Mouse (Mus musculus) testis, adult 10 weeks (tissue): ENCODE results near the gene Ubl5. TPM values are rescaled to one million over a fixed set of nuclear protein-coding genes. Genes with fewer than 3 reads are reported as not detected.

Source experiments
- polyA plus RNA-seq: library from polyadenylated mRNA; stranded (reverse); fragments of 350-450 nt; fragmentation: Illumina TruSeq; extraction: RNeasy Lipid Tissue Mini Kit (QIAGEN cat#74804); gene quantifications from one replicate; pipeline ENCODE4 v1.2.3, GENCODE M21; 2014; ENCODE audit warnings: low read depth, low replicate concordance

The Ubl5 gene
- polyA plus RNA-seq: 65.6 TPM

GRCm38 (mm10) chr9:20642101-20642895 is at the start of gene Ubl5:
Gene Ubl5 (plus strand): TSS chr9:20642878.

GRCm38 (mm10) chr9:20644360-20645081 is 1.8 kb downstream of the Ubl5 start, which contains the start of gene Fbxl12:
Gene Fbxl12 (minus strand): TSS chr9:20644767.

GRCm38 (mm10) chr9:20651602-20652259 is 9.1 kb downstream of the Ubl5 start, which contains the start of gene Pin1:
Gene Pin1 (plus strand): TSS chr9:20652095.

Other genes starting within 250 kb of the Ubl5 start
- gene Zfp26, start 182.7 kb upstream of the Ubl5 start, polyA plus RNA-seq: 16.9 TPM
- gene Zfp426, start 150.1 kb upstream of the Ubl5 start, polyA plus RNA-seq: 54.1 TPM
- gene Zfp266, start 121.5 kb upstream of the Ubl5 start, polyA plus RNA-seq: 16.7 TPM
- 15.8 TPM for gene Zfp846, start 61.6 kb upstream of the Ubl5 start, polyA plus RNA-seq
- gene Fbxl12, start 1.9 kb downstream of the Ubl5 start, polyA plus RNA-seq: 13.0 TPM
- gene Pin1, start 9.2 kb downstream of the Ubl5 start, polyA plus RNA-seq: 0.95 TPM
- gene Olfm2, start 103.5 kb downstream of the Ubl5 start, polyA plus RNA-seq: 1.4 TPM
- not detected for gene Col5a3, start 172.2 kb downstream of the Ubl5 start, polyA plus RNA-seq
- gene Rdh8, start 175.6 kb downstream of the Ubl5 start, polyA plus RNA-seq: not detected
- 0.46 TPM for gene A230050P20Rik, start 225.8 kb downstream of the Ubl5 start, polyA plus RNA-seq
- not detected for gene Angptl6, start 236.8 kb downstream of the Ubl5 start, polyA plus RNA-seq
- gene Ppan, start 245.3 kb downstream of the Ubl5 start, polyA plus RNA-seq: 0.57 TPM